Mouse (Mus musculus): ENCODE results near the gene Rasal2. TPM values are rescaled to one million over a fixed set of nuclear protein-coding genes. Genes with fewer than 3 reads are reported as not detected.

Rasal2 gene
- polyA plus RNA-seq, 1 experiment from 2014 or later = 46.7 TPM

DNA sequence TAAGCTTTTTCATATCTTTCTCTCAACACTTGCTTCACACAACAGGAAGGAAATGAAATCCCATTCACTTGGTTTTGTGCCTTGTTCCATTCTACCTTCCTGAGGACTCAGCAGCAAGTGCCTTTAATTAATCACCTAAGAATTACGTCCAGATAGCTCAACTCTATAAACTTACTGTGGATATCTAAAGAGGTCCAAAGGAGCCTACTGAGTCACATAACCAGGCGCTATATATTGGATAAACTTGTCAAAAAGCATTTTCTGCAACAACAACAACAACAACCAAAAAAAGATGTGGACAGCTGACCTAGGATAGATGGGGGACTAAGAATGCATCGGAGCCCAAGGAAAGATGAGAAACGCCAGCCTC is 1.1 kb downstream of the Rasal2 start:
- Histone ChIP-seq H3K4me1 (ENCODE audit: control insufficient read depth, insufficient read depth, low read length) (peaks cover 17% of the 10 kb centered on the region), H3K4me3 (ENCODE audit: low read depth, low read length) (peak overlapping the region; percentile 93), H3K27ac (ENCODE audit: low read length) (peak overlapping the region; percentile 98), H3K27me3 (ENCODE audit: control insufficient read depth, insufficient read depth, low read depth, low read length) (no peaks in the 10 kb centered on the region), H3K36me3 (ENCODE audit: control insufficient read depth, insufficient read depth, low read length) (no peaks in the 10 kb centered on the region), H3K9me3 (replicated peaks; ENCODE audit: control insufficient read depth, low read length, poor library complexity, severe bottlenecking) (no peaks in the 10 kb centered on the region), H3K4me2 (ENCODE audit: low read length) (peak overlapping the region; percentile 61), H3K9ac (ENCODE audit: low read depth, low read length) (peak overlapping the region; percentile 86)
- ATAC-seq = no peak
- WGBS = under 1% methylated on average over 4 of the region's 4 CpGs

DNA sequence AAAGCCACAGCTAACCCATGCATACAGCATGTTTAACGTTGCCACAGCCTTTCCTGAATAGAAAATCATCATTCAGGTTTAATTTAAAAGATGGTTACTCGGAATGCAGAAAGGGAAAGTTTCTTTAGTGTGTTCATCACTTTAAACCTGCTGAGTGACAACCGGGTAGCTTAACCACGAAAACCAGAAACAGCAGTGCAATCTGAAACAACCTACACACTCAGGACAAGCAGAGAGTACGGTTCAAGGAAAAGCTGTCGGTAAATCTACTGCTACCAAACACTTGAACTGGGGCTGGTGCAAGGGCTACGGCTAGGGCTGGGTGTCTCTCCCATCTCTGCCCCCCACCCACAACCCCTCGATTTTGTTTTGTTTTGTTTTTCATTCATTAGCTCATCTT is 1.5 kb downstream of the Rasal2 start:
- Histone ChIP-seq H3K9ac (ENCODE audit: low read depth, low read length) (peak overlapping the region; percentile 86), H3K9me3 (replicated peaks; ENCODE audit: control insufficient read depth, low read length, poor library complexity, severe bottlenecking) (no peaks in the 10 kb centered on the region), H3K27ac (ENCODE audit: low read length) (no peak overlapping the region), H3K4me1 (ENCODE audit: control insufficient read depth, insufficient read depth, low read length) (peaks cover 17% of the 10 kb centered on the region), H3K4me2 (ENCODE audit: low read length) (peak overlapping the region; percentile 61), H3K27me3 (ENCODE audit: control insufficient read depth, insufficient read depth, low read depth, low read length) (no peaks in the 10 kb centered on the region), H3K4me3 (ENCODE audit: low read depth, low read length) (peak overlapping the region; percentile 93), H3K36me3 (ENCODE audit: control insufficient read depth, insufficient read depth, low read length) (no peaks in the 10 kb centered on the region)
- ATAC-seq = no peak
- 6% methylated on average over 8 of the region's 8 CpGs for WGBS

DNA sequence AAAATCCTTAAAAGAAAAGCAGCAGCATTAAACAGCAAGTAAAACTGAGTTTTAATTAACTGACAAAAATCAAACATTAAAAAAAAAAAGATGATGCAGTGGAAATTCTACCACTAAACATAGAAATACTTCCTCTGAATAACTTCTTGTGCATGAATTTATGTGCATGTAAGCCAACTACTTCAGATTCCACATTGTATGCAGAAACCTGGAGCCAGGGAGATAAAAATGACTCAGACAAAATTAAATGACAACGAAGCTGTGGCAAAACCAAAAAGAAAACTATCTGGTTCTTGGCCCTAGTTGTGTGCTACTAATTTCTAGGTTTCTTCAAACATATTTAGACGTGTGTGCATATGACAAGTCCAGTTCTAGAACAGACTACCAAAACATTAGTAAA is 2.7 kb downstream of the Rasal2 start:
- H3K27me3 ChIP-seq (ENCODE audit: control insufficient read depth, insufficient read depth, low read depth, low read length) = no peaks in the 10 kb centered on the region
- ATAC-seq = no peak
- no peak overlapping the region for H3K4me3 ChIP-seq (ENCODE audit: low read depth, low read length)
- peaks cover 17% of the 10 kb centered on the region for H3K4me1 ChIP-seq (ENCODE audit: control insufficient read depth, insufficient read depth, low read length)
- no peaks in the 10 kb centered on the region for H3K9me3 ChIP-seq (replicated peaks; ENCODE audit: control insufficient read depth, low read length, poor library complexity, severe bottlenecking)
- 76% methylated on average over 2 of the region's 2 CpGs for WGBS
- H3K27ac ChIP-seq (ENCODE audit: low read length) = no peak overlapping the region
- H3K4me2 ChIP-seq (ENCODE audit: low read length) = no peak overlapping the region
- no peaks in the 10 kb centered on the region for H3K36me3 ChIP-seq (ENCODE audit: control insufficient read depth, insufficient read depth, low read length)
- H3K9ac ChIP-seq (ENCODE audit: low read depth, low read length) = no peak overlapping the region

DNA sequence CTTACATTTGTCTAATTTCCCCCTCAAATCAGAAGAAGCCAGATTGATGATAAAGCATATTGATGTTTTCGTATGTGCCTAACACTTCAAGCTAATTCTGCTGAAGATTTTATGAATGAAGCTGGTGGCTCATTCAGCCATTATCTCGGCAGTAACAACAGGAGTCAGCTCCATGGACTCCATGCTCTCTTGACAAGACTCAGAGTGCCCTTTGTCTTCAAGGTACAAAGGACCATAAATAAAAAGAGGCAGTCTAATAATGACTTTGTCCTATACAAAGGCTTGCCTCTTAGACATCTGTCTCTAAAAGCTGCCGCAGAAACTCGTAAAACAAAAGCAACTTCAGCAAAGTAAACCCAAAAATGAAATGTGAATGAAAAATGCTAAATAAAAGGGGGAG is 24.4 kb downstream of the Rasal2 start:
- Histone ChIP-seq H3K36me3 (ENCODE audit: control insufficient read depth, insufficient read depth, low read length) (no peaks in the 10 kb centered on the region), H3K4me1 (ENCODE audit: control insufficient read depth, insufficient read depth, low read length) (peaks cover 3% of the 10 kb centered on the region; the same call in 1 of the 2 replicates), H3K27ac (ENCODE audit: low read length) (no peak overlapping the region), H3K4me2 (ENCODE audit: low read length) (no peak overlapping the region; the same call in 1 of the 2 replicates), H3K9ac (ENCODE audit: low read depth, low read length) (no peak overlapping the region), H3K9me3 (replicated peaks; ENCODE audit: control insufficient read depth, low read length, poor library complexity, severe bottlenecking) (no peaks in the 10 kb centered on the region), H3K4me3 (ENCODE audit: low read depth, low read length) (no peak overlapping the region), H3K27me3 (ENCODE audit: control insufficient read depth, insufficient read depth, low read depth, low read length) (no peaks in the 10 kb centered on the region)
- no peak for ATAC-seq
- 7% methylated on average over 4 of the region's 4 CpGs for WGBS

DNA sequence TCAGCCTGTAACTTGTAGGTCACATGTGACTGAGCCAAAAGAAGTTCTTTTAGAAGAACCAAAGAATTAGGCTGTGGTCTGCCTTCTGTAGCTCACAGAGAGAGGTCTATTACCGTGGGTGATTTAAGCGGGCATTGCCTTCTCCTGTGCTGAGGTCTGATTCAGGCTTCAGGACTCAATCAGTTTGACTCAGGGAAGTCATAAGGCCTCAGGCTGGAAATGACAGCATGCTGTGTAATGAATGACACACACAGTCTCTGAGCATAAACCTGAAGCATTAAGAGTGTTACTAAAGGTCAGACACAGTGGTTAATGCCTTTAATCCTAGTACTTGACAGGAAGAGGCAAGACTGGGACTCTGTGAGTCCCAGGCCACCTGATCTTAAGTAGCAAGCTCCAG is 31.7 kb downstream of the Rasal2 start:
- WGBS = 25% methylated on average over 2 of the region's 2 CpGs
- Histone ChIP-seq H3K4me1 (ENCODE audit: control insufficient read depth, insufficient read depth, low read length) (peaks cover 4% of the 10 kb centered on the region; the same call in 1 of the 2 replicates), H3K9ac (ENCODE audit: low read depth, low read length) (no peak overlapping the region), H3K36me3 (ENCODE audit: control insufficient read depth, insufficient read depth, low read length) (no peaks in the 10 kb centered on the region), H3K27ac (ENCODE audit: low read length) (no peak overlapping the region), H3K9me3 (replicated peaks; ENCODE audit: control insufficient read depth, low read length, poor library complexity, severe bottlenecking) (no peaks in the 10 kb centered on the region), H3K4me3 (ENCODE audit: low read depth, low read length) (no peak overlapping the region), H3K4me2 (ENCODE audit: low read length) (no peak overlapping the region), H3K27me3 (ENCODE audit: control insufficient read depth, insufficient read depth, low read depth, low read length) (no peaks in the 10 kb centered on the region)
- no peak for ATAC-seq

DNA sequence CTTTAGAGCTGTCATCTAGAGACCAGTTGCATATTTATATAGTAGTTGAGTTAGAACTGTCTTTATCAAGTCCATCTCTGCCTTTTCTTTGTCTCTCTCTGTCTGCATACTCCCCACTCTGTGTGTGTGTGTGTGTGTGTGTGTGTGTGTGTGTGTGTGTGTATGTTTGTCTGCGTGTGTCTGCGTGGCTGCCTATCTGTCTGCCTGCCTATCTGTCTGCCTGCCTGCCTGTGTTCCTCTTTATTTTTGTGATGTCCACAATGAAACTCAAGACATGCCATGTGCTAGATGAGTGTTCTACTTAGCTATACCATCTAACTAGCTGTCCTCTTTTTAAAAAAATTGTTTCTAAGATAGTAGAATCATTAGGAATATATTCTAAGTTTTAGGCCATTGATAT is 42.0 kb downstream of the Rasal2 start:
- no peaks in the 10 kb centered on the region for H3K27me3 ChIP-seq (ENCODE audit: control insufficient read depth, insufficient read depth, low read depth, low read length)
- H3K4me2 ChIP-seq (ENCODE audit: low read length) = no peak overlapping the region
- no peaks in the 10 kb centered on the region for H3K36me3 ChIP-seq (ENCODE audit: control insufficient read depth, insufficient read depth, low read length)
- H3K27ac ChIP-seq (ENCODE audit: low read length) = no peak overlapping the region
- 97% methylated on average over 2 of the region's 2 CpGs for WGBS
- H3K4me1 ChIP-seq (ENCODE audit: control insufficient read depth, insufficient read depth, low read length) = no peaks in the 10 kb centered on the region
- no peaks in the 10 kb centered on the region for H3K9me3 ChIP-seq (replicated peaks; ENCODE audit: control insufficient read depth, low read length, poor library complexity, severe bottlenecking)
- no peak for ATAC-seq
- no peak overlapping the region for H3K9ac ChIP-seq (ENCODE audit: low read depth, low read length)
- H3K4me3 ChIP-seq (ENCODE audit: low read depth, low read length) = no peak overlapping the region

DNA sequence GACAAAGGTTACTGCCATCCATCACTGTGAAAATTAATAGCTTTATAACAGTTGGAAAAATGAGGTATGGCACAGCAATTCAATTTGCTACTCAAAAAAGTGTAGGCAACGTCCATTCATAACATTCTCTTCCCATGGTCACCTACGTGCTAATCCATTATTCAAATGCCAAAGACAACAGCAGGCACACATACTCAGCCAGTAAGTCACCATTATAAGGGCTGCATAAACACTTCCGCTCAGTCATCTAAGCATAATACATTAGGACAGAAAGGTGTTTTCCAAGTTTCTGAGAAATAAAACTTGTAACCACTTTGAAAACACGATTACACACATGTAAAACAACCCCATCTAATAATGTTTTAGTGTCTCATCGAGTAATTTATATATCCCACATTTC is 44.1 kb downstream of the Rasal2 start:
- no peak for ATAC-seq
- H3K4me1 ChIP-seq (ENCODE audit: control insufficient read depth, insufficient read depth, low read length) = no peaks in the 10 kb centered on the region
- no peaks in the 10 kb centered on the region for H3K36me3 ChIP-seq (ENCODE audit: control insufficient read depth, insufficient read depth, low read length)
- no peak overlapping the region for H3K9ac ChIP-seq (ENCODE audit: low read depth, low read length)
- no peak overlapping the region for H3K4me2 ChIP-seq (ENCODE audit: low read length)
- H3K4me3 ChIP-seq (ENCODE audit: low read depth, low read length) = no peak overlapping the region
- no peaks in the 10 kb centered on the region for H3K9me3 ChIP-seq (replicated peaks; ENCODE audit: control insufficient read depth, low read length, poor library complexity, severe bottlenecking)
- H3K27ac ChIP-seq (ENCODE audit: low read length) = no peak overlapping the region
- H3K27me3 ChIP-seq (ENCODE audit: control insufficient read depth, insufficient read depth, low read depth, low read length) = no peaks in the 10 kb centered on the region
- WGBS = 61% methylated on average over 5 of the region's 5 CpGs

DNA sequence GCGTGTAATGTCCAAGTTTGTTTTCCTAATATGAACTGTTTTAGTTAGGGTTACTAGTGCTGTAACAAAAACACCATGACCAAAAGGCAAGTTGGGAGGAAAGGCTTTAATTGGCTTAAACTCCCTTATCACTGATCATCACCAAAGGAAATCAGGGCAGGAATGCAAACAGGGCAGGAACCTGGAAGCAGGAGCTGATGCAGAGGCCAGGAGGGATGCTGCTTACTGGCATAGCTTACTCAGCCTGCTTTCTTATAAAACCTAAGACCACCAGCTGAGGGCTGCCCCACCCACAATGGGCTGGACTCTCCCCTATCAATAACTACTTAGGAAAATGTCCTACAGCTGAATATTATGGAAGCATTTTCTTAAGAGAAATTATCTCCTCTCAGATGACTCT is 65.7 kb downstream of the Rasal2 start:
- Histone ChIP-seq H3K9ac (ENCODE audit: low read depth, low read length) (no peak overlapping the region), H3K4me2 (ENCODE audit: low read length) (no peak overlapping the region), H3K27me3 (ENCODE audit: control insufficient read depth, insufficient read depth, low read depth, low read length) (no peaks in the 10 kb centered on the region), H3K9me3 (replicated peaks; ENCODE audit: control insufficient read depth, low read length, poor library complexity, severe bottlenecking) (no peaks in the 10 kb centered on the region), H3K4me1 (ENCODE audit: control insufficient read depth, insufficient read depth, low read length) (no peaks in the 10 kb centered on the region), H3K27ac (ENCODE audit: low read length) (no peak overlapping the region), H3K4me3 (ENCODE audit: low read depth, low read length) (no peak overlapping the region), H3K36me3 (ENCODE audit: control insufficient read depth, insufficient read depth, low read length) (no peaks in the 10 kb centered on the region)
- WGBS = 95% methylated on average over 1 of the region's 1 CpGs
- no peak for ATAC-seq

DNA sequence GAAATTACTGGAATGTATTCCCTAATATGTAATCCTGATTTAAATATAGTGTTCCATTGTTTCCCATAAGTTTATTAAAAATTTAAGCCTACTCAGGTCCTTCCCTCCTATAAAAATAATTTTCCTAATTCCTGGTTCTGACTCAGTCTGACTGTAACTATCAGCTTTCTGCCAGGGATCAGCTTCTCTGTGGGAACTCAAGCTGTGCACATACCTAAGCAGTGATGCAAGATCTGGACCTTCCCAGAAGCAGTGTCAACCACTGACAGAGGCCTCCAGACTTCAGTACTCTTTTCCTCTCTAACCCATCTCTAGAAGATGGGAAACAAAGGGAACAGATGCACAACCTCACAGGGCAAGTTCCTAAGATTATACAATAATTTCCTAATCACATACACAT is 68.9 kb downstream of the Rasal2 start:
- no peak for ATAC-seq
- Histone ChIP-seq H3K4me1 (ENCODE audit: control insufficient read depth, insufficient read depth, low read length) (no peaks in the 10 kb centered on the region), H3K27ac (ENCODE audit: low read length) (no peak overlapping the region), H3K9ac (ENCODE audit: low read depth, low read length) (no peak overlapping the region), H3K27me3 (ENCODE audit: control insufficient read depth, insufficient read depth, low read depth, low read length) (no peaks in the 10 kb centered on the region), H3K9me3 (replicated peaks; ENCODE audit: control insufficient read depth, low read length, poor library complexity, severe bottlenecking) (no peaks in the 10 kb centered on the region), H3K36me3 (ENCODE audit: control insufficient read depth, insufficient read depth, low read length) (no peaks in the 10 kb centered on the region), H3K4me2 (ENCODE audit: low read length) (no peak overlapping the region), H3K4me3 (ENCODE audit: low read depth, low read length) (no peak overlapping the region)

DNA sequence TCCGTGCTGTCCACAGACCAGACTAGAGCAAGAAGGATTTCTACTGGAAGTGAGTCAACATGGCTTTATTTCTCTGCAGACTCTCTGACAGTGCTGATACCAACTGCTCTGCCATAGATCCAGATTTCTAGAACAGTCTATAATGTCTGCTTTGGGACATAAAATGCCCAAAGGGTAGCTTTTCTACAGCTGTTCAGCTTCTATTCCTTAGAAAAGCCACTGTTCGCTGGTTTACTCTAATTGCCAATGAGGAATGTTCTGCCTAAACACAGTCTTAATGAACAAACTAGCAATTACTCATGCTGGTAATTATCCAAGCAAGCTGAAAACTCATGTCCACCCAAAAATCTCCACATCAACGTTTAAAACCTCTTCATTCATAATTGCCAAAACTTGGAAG is 77.6 kb downstream of the Rasal2 start:
- no peak overlapping the region for H3K27ac ChIP-seq (ENCODE audit: low read length)
- no peak overlapping the region for H3K9ac ChIP-seq (ENCODE audit: low read depth, low read length)
- no peak overlapping the region for H3K4me3 ChIP-seq (ENCODE audit: low read depth, low read length)
- H3K4me2 ChIP-seq (ENCODE audit: low read length) = no peak overlapping the region
- H3K27me3 ChIP-seq (ENCODE audit: control insufficient read depth, insufficient read depth, low read depth, low read length) = no peaks in the 10 kb centered on the region
- 81% methylated on average over 3 of the region's 3 CpGs for WGBS
- no peaks in the 10 kb centered on the region for H3K4me1 ChIP-seq (ENCODE audit: control insufficient read depth, insufficient read depth, low read length)
- no peaks in the 10 kb centered on the region for H3K36me3 ChIP-seq (ENCODE audit: control insufficient read depth, insufficient read depth, low read length)
- no peaks in the 10 kb centered on the region for H3K9me3 ChIP-seq (replicated peaks; ENCODE audit: control insufficient read depth, low read length, poor library complexity, severe bottlenecking)
- no peak for ATAC-seq

All from midbrain, embryonic 16.5 days (tissue).